Mouse (Mus musculus): ENCODE measurements at regions not wholly inside any gene's neighbourhood (a gene's known extent, or its start where the extent isn't known, plus 50 kb on each side); places are given as distances from the start of the nearest gene placed in this dataset.

GRCm38 (mm10) chr16:78156876-78157232 lies 144.4 kb upstream of the Cxadr start:
- DNase-seq (ENCODE audit: low spot score in 2 of 2): no peak

GRCm38 (mm10) chr16:78156138-78156875 lies 145.0 kb upstream of the Cxadr start:
- DNase-seq (ENCODE audit: low spot score in 2 of 2): peak; percentile 44 to 54

GRCm38 (mm10) chr16:78153899-78154605 lies 147.2 kb upstream of the Cxadr start:
- no peak for DNase-seq (ENCODE audit: low spot score in 2 of 2)

- peak; percentile 17 to 25 for DNase-seq (ENCODE audit: low spot score in 2 of 2)
Observed at GRCm38 (mm10) chr16:78144146-78144545, 157.1 kb upstream of the Cxadr start.

- peak in 1 of 2 experiments; percentile 12 for DNase-seq (ENCODE audit: low spot score in 2 of 2)
Observed at GRCm38 (mm10) chr16:78135501-78135900, 165.8 kb upstream of the Cxadr start.

- DNase-seq (ENCODE audit: low spot score in 2 of 2): no peak
Observed at GRCm38 (mm10) chr16:78134531-78134930, 166.8 kb upstream of the Cxadr start.

- DNase-seq (ENCODE audit: low spot score in 2 of 2): no peak
Observed at GRCm38 (mm10) chr16:78121668-78122067, 179.6 kb upstream of the Cxadr start.

- DNase-seq (ENCODE audit: low spot score in 2 of 2): no peak
Observed at GRCm38 (mm10) chr16:78120346-78120899, 180.9 kb upstream of the Cxadr start.

- peak; percentile 34 to 36 for DNase-seq (ENCODE audit: low spot score in 2 of 2)
Observed at GRCm38 (mm10) chr16:78104246-78104645, 197.0 kb upstream of the Cxadr start.

- DNase-seq (ENCODE audit: low spot score in 2 of 2): no peak
Observed at GRCm38 (mm10) chr16:78101415-78102326, 199.6 kb upstream of the Cxadr start.

GRCm38 (mm10) chr16:78099842-78100241 lies 201.4 kb upstream of the Cxadr start:
- DNase-seq (ENCODE audit: low spot score in 2 of 2): no peak

- DNase-seq (ENCODE audit: low spot score in 2 of 2): no peak
Observed at GRCm38 (mm10) chr16:78099114-78099513, 202.2 kb upstream of the Cxadr start.

GRCm38 (mm10) chr16:78098555-78098954 lies 202.7 kb upstream of the Cxadr start:
- no peak for DNase-seq (ENCODE audit: low spot score in 2 of 2)

- no peak for DNase-seq (ENCODE audit: low spot score in 2 of 2)
Observed at GRCm38 (mm10) chr16:78096571-78096970, 204.7 kb upstream of the Cxadr start.

- DNase-seq (ENCODE audit: low spot score in 2 of 2): no peak
Observed at GRCm38 (mm10) chr16:78090155-78090554, 211.1 kb upstream of the Cxadr start.

- no peak for DNase-seq (ENCODE audit: low spot score in 2 of 2)
Observed at GRCm38 (mm10) chr16:78067532-78068118, 233.7 kb upstream of the Cxadr start.

- no peak for DNase-seq (ENCODE audit: low spot score in 2 of 2)
Observed at GRCm38 (mm10) chr16:78060516-78060915, 240.8 kb upstream of the Cxadr start.

GRCm38 (mm10) chr16:78057549-78057948 lies 243.7 kb upstream of the Cxadr start:
- no peak for DNase-seq (ENCODE audit: low spot score in 2 of 2)

- peak in 1 of 2 experiments; percentile 3 for DNase-seq (ENCODE audit: low spot score in 2 of 2)
Observed at GRCm38 (mm10) chr16:78052133-78052532, 249.2 kb upstream of the Cxadr start.

- DNase-seq (ENCODE audit: low spot score in 2 of 2): no peak
Observed at GRCm38 (mm10) chr16:78040149-78040920, 261.0 kb upstream of the Cxadr start.

Data from right cerebral cortex, adult 2 months (tissue).